Mouse (Mus musculus): ENCODE data around the gene Defa23. TPM values are rescaled to one million over a fixed set of nuclear protein-coding genes. Genes with fewer than 3 reads are reported as not detected.
"Not testable (repeated sequence)": the region's sequence is repeated elsewhere in the genome, so short reads cannot be mapped to it uniquely, and the experiment has no call there.

The Defa23 gene
- not detected in 2 replicates for polyA plus RNA-seq (2016; fragmentation: Nextera tagmentation; extraction: Ambion mirVana)

GRCm38 (mm10) chr8:21054747-21055146, at the start of gene Defa23:
Gene Defa23 (plus strand): TSS chr8:21055047.
- not testable (repeated sequence) for H3K4me2 ChIP-seq; H3K27ac ChIP-seq; H3K36me3 ChIP-seq; ATAC-seq; H3K4me3 ChIP-seq; H3K4me1 ChIP-seq; H3K9me3 ChIP-seq (replicated peaks); H3K9ac ChIP-seq; H3K27me3 ChIP-seq (replicated peaks)
- no CpG with 5 or more reads among the region's 1 CpGs for WGBS (ENCODE audit: insufficient replicate concordance)

GRCm38 (mm10) chr8:21006801-21007200, 48.0 kb upstream of the Defa23 start:
- H3K4me1 ChIP-seq, result no peaks in the 10 kb centered on the region
- H3K9ac ChIP-seq, result no peak overlapping the region
- H3K27me3 ChIP-seq (replicated peaks), result no peaks in the 10 kb centered on the region
- H3K4me2 ChIP-seq, result no peak overlapping the region
- ATAC-seq, result no peak
- H3K36me3 ChIP-seq, result no peaks in the 10 kb centered on the region
- 18% methylated on average over 1 of the region's 1 CpGs for WGBS (ENCODE audit: insufficient replicate concordance)
- H3K27ac ChIP-seq, result no peak overlapping the region
- H3K9me3 ChIP-seq (replicated peaks), result peaks cover 5% of the 10 kb centered on the region; the same call in 1 of the 2 replicates
- no peak overlapping the region for H3K4me3 ChIP-seq

GRCm38 (mm10) chr8:21008578-21008977, 46.3 kb upstream of the Defa23 start:
- not testable (repeated sequence) for H3K36me3 ChIP-seq; H3K27ac ChIP-seq; H3K4me1 ChIP-seq; H3K9ac ChIP-seq; H3K4me2 ChIP-seq; H3K9me3 ChIP-seq (replicated peaks); ATAC-seq; H3K27me3 ChIP-seq (replicated peaks); H3K4me3 ChIP-seq
- 24% methylated on average over 6 of the region's 6 CpGs for WGBS (ENCODE audit: insufficient replicate concordance)

- H3K9ac ChIP-seq; H3K27ac ChIP-seq; H3K4me1 ChIP-seq; H3K4me3 ChIP-seq; H3K27me3 ChIP-seq (replicated peaks); ATAC-seq; H3K9me3 ChIP-seq (replicated peaks); H3K4me2 ChIP-seq; H3K36me3 ChIP-seq: not testable (repeated sequence)
- WGBS (ENCODE audit: insufficient replicate concordance), result 47% methylated on average over 1 of the region's 1 CpGs
These were observed 44.3 kb upstream of the Defa23 start for GRCm38 (mm10) chr8:21010548-21010947.

- not testable (repeated sequence) for H3K4me2 ChIP-seq; H3K4me1 ChIP-seq; H3K9me3 ChIP-seq (replicated peaks); H3K27ac ChIP-seq; ATAC-seq; H3K4me3 ChIP-seq; H3K27me3 ChIP-seq (replicated peaks); H3K36me3 ChIP-seq; H3K9ac ChIP-seq
- no CpG with 5 or more reads among the region's 1 CpGs for WGBS (ENCODE audit: insufficient replicate concordance)
These were observed 29.6 kb upstream of the Defa23 start, which contains the start of gene Defa21 for GRCm38 (mm10) chr8:21025245-21025644. Gene Defa21 (plus strand): TSS chr8:21025545.

- H3K9ac ChIP-seq; H3K9me3 ChIP-seq (replicated peaks); H3K4me2 ChIP-seq; H3K27me3 ChIP-seq (replicated peaks); H3K4me1 ChIP-seq; H3K27ac ChIP-seq; ATAC-seq; H3K4me3 ChIP-seq; H3K36me3 ChIP-seq: not testable (repeated sequence)
- 72% methylated on average over 1 of the region's 1 CpGs for WGBS (ENCODE audit: insufficient replicate concordance)
These were observed 9.9 kb downstream of the Defa23 start, which contains the start of gene Defa35 for GRCm38 (mm10) chr8:21064738-21065137. Gene Defa35 (plus strand): TSS chr8:21065038.

GRCm38 (mm10) chr8:21084142-21084541, 29.3 kb downstream of the Defa23 start, which contains the start of gene Defa25:
Gene Defa25 (plus strand): TSS chr8:21084442.
- H3K27ac ChIP-seq; H3K9me3 ChIP-seq (replicated peaks); H3K4me1 ChIP-seq; H3K27me3 ChIP-seq (replicated peaks); H3K36me3 ChIP-seq; H3K4me3 ChIP-seq; ATAC-seq; H3K9ac ChIP-seq; H3K4me2 ChIP-seq: not testable (repeated sequence)

- Histone ChIP-seq H3K4me2 (no peak overlapping the region), H3K9me3 (replicated peaks) (no peaks in the 10 kb centered on the region), H3K36me3 (no peaks in the 10 kb centered on the region), H3K27ac (no peak overlapping the region), H3K27me3 (replicated peaks) (no peaks in the 10 kb centered on the region), H3K4me1 (no peaks in the 10 kb centered on the region), H3K4me3 (no peak overlapping the region), H3K9ac (no peak overlapping the region)
- WGBS (ENCODE audit: insufficient replicate concordance), result 27% methylated on average over 4 of the region's 4 CpGs
- ATAC-seq, result no peak
These were observed 38.3 kb downstream of the Defa23 start for GRCm38 (mm10) chr8:21093106-21093505.

GRCm38 (mm10) chr8:21095950-21096349, 41.1 kb downstream of the Defa23 start, which contains the start of gene Gm14851:
Gene Gm14851 (minus strand): TSS chr8:21096050.
- H3K36me3 ChIP-seq; H3K9ac ChIP-seq; H3K4me1 ChIP-seq; H3K4me2 ChIP-seq; H3K27me3 ChIP-seq (replicated peaks); H3K27ac ChIP-seq; ATAC-seq; H3K4me3 ChIP-seq; H3K9me3 ChIP-seq (replicated peaks): not testable (repeated sequence)
- WGBS (ENCODE audit: insufficient replicate concordance), result no CpG with 5 or more reads among the region's 2 CpGs

Other genes starting within 250 kb of the Defa23 start
- not detected in 2 replicates for gene Defb33, start 162.4 kb upstream of the Defa23 start, polyA plus RNA-seq (2016; fragmentation: Nextera tagmentation; extraction: Ambion mirVana)
- gene Gm15056, start 152.4 kb upstream of the Defa23 start, polyA plus RNA-seq (2016; fragmentation: Nextera tagmentation; extraction: Ambion mirVana), result not detected in 2 replicates
- gene Gm6040, start 133.0 kb upstream of the Defa23 start, polyA plus RNA-seq (2016; fragmentation: Nextera tagmentation; extraction: Ambion mirVana), result not detected in 2 replicates
- not detected in 2 replicates for gene AY761185, start 110.3 kb upstream of the Defa23 start, polyA plus RNA-seq (2016; fragmentation: Nextera tagmentation; extraction: Ambion mirVana)
- not detected in 2 replicates for gene Defa21, start 29.5 kb upstream of the Defa23 start, polyA plus RNA-seq (2016; fragmentation: Nextera tagmentation; extraction: Ambion mirVana)
- not detected in 2 replicates for gene Defa35, start 10.0 kb downstream of the Defa23 start, polyA plus RNA-seq (2016; fragmentation: Nextera tagmentation; extraction: Ambion mirVana)
- gene Defa25, start 29.4 kb downstream of the Defa23 start, polyA plus RNA-seq (2016; fragmentation: Nextera tagmentation; extraction: Ambion mirVana), result not detected in 2 replicates
- gene Gm14851, start 41.0 kb downstream of the Defa23 start, polyA plus RNA-seq (2016; fragmentation: Nextera tagmentation; extraction: Ambion mirVana), result not detected in 2 replicates
- gene Defa30, start 79.6 kb downstream of the Defa23 start, polyA plus RNA-seq (2016; fragmentation: Nextera tagmentation; extraction: Ambion mirVana), result not detected in 2 replicates
- gene Defa22, start 107.2 kb downstream of the Defa23 start, polyA plus RNA-seq (2016; fragmentation: Nextera tagmentation; extraction: Ambion mirVana), result not detected in 2 replicates
- not detected in 2 replicates for gene Defa31, start 136.6 kb downstream of the Defa23 start, polyA plus RNA-seq (2016; fragmentation: Nextera tagmentation; extraction: Ambion mirVana)
- not detected in 2 replicates for gene Gm15293, start 146.5 kb downstream of the Defa23 start, polyA plus RNA-seq (2016; fragmentation: Nextera tagmentation; extraction: Ambion mirVana)
- not detected in 2 replicates for gene Gm15292, start 194.7 kb downstream of the Defa23 start, polyA plus RNA-seq (2016; fragmentation: Nextera tagmentation; extraction: Ambion mirVana)